ENCODE assay signal across 9 mouse cellular contexts in the genomic region with DNA sequence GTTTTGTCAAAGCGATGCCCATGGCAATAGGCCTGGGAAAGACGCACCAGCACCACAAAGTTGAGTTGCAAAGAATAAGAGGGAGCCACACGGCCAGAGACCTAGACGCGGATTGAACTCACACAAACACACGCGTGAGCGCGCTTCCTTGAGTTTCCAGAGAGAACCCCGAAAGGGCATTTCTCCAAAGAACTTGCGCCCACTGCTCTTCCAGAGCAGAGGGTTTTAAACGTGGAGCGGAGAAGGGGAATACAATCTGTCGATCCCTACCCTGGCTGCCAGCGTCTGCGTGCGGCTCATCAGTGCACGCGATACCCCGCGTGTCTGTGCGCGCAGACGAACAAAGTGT. TPM values are rescaled to one million over a fixed set of nuclear protein-coding genes. Genes with fewer than 3 reads are reported as not detected.
DNase-seq lines count a peak whose midpoint lies in the region; ATAC-seq lines count a peak whose summit lies in the region.
"Had no signal": no experiment of that assay in that cellular context is flagged by ENCODE, and none has a peak within 500 bp of the region (broad histone marks: within the 10 kb centered on the region; RNA-seq: fewer than 3 reads in every experiment).

No protein-coding gene starts in this region.

- peaks cover 92% of the 10 kb centered on the region for H3K27me3 ChIP-seq in lung, embryonic 15.5 days
- H3K27me3 ChIP-seq in forebrain, embryonic 13.5 days, result peaks cover 81% of the 10 kb centered on the region
- peaks cover 83% of the 10 kb centered on the region for H3K27me3 ChIP-seq in limb, embryonic 15.5 days
- H3K27me3 ChIP-seq in stomach, embryonic 16.5 days (ENCODE audit: control insufficient read depth, insufficient read depth, low read length), result peaks cover 79% of the 10 kb centered on the region

- no peak for DNase-seq in lung, postnatal 36 days
- DNase-seq in left cerebral cortex, postnatal 36 days (ENCODE audit: low spot score in 2 of 2), result no peak
- DNase-seq in spleen, postnatal 4 days (ENCODE audit: low spot score in 2 of 2), result no peak

- WGBS in lung, embryonic 15.5 days, result under 1% methylated on average over 24 of the region's 24 CpGs
- WGBS in forebrain, embryonic 13.5 days, result under 1% methylated on average over 24 of the region's 24 CpGs
- under 1% methylated on average over 24 of the region's 24 CpGs for WGBS in limb, embryonic 15.5 days
- WGBS in stomach, embryonic 16.5 days, result under 1% methylated on average over 24 of the region's 24 CpGs

- peak overlapping the region; percentile 37 for H3K4me3 ChIP-seq in lung, embryonic 15.5 days
- H3K4me3 ChIP-seq in forebrain, embryonic 13.5 days, result peak overlapping the region; percentile 49
- H3K4me3 ChIP-seq in limb, embryonic 15.5 days, result peak overlapping the region; percentile 41
- H3K4me3 ChIP-seq in stomach, embryonic 16.5 days (replicated peaks; ENCODE audit: low read length), result peak overlapping the region; percentile 43

- H3K36me3 ChIP-seq in lung, embryonic 15.5 days, result no peaks in the 10 kb centered on the region
- no peaks in the 10 kb centered on the region for H3K36me3 ChIP-seq in forebrain, embryonic 13.5 days (ENCODE audit: poor library complexity, severe bottlenecking)
- no peaks in the 10 kb centered on the region for H3K36me3 ChIP-seq in limb, embryonic 15.5 days
- H3K36me3 ChIP-seq in stomach, embryonic 16.5 days (ENCODE audit: control insufficient read depth, insufficient read depth, low read length), result no peaks in the 10 kb centered on the region

- no peaks in the 10 kb centered on the region for H3K9me3 ChIP-seq in lung, embryonic 15.5 days
- no peaks in the 10 kb centered on the region for H3K9me3 ChIP-seq in forebrain, embryonic 13.5 days (replicated peaks)
- H3K9me3 ChIP-seq in limb, embryonic 15.5 days, result no peaks in the 10 kb centered on the region
- H3K9me3 ChIP-seq in stomach, embryonic 16.5 days (replicated peaks; ENCODE audit: control insufficient read depth, low read length), result no peaks in the 10 kb centered on the region

- intact Hi-C loops in left cerebral cortex, postnatal 36 days (cut with DNase I), result loop anchor here (10.0 kb wide), 1 partner anchor 954 kb away; no protein-coding TSS in a partner anchor

- no peak overlapping the region for H3K27ac ChIP-seq in lung, embryonic 15.5 days
- H3K27ac ChIP-seq in forebrain, embryonic 13.5 days, result peak overlapping the region; percentile 72
- no peak overlapping the region for H3K27ac ChIP-seq in limb, embryonic 15.5 days
- H3K27ac ChIP-seq in stomach, embryonic 16.5 days (ENCODE audit: low read length), result no peak overlapping the region

- H3K4me2 ChIP-seq in lung, embryonic 15.5 days, result peak overlapping the region; percentile 70
- peak overlapping the region; percentile 78 for H3K4me2 ChIP-seq in forebrain, embryonic 13.5 days
- peak overlapping the region; percentile 78 for H3K4me2 ChIP-seq in limb, embryonic 15.5 days
- H3K4me2 ChIP-seq in stomach, embryonic 16.5 days (ENCODE audit: low read depth, low read length), result peak overlapping the region; percentile 58

- peaks cover 31% of the 10 kb centered on the region for H3K4me1 ChIP-seq in lung, embryonic 15.5 days
- H3K4me1 ChIP-seq in forebrain, embryonic 13.5 days, result peaks cover 47% of the 10 kb centered on the region
- H3K4me1 ChIP-seq in limb, embryonic 15.5 days, result peaks cover 40% of the 10 kb centered on the region
- H3K4me1 ChIP-seq in stomach, embryonic 16.5 days (ENCODE audit: control insufficient read depth, insufficient read depth, low read length), result peaks cover 6% of the 10 kb centered on the region; the same call in 1 of the 2 replicates

- ATAC-seq in lung, embryonic 15.5 days (ENCODE audit: borderline replicate concordance, extremely low read depth, low FRiP score, low TSS enrichment), result no peak
- peak; percentile 44; the same call in 1 of the 2 replicates for ATAC-seq in forebrain, embryonic 13.5 days
- ATAC-seq in limb, embryonic 15.5 days (ENCODE audit: insufficient number of reproducible peaks, low FRiP score, low TSS enrichment, low read depth), result no peak
- ATAC-seq in stomach, embryonic 16.5 days (ENCODE audit: insufficient read depth, low FRiP score), result no peak
- no peak for ATAC-seq in erythroblast, adult 5-6 weeks (replicated peaks; ENCODE audit: low FRiP score, poor library complexity, severe bottlenecking)

- no peak overlapping the region for H3K9ac ChIP-seq in lung, embryonic 15.5 days
- H3K9ac ChIP-seq in forebrain, embryonic 13.5 days, result peak overlapping the region; percentile 67
- no peak overlapping the region for H3K9ac ChIP-seq in limb, embryonic 15.5 days
- H3K9ac ChIP-seq in stomach, embryonic 16.5 days (ENCODE audit: low read length), result no peak overlapping the region

RNA-seq across cellular contexts. Expression of a gene that starts 0.9 kb away (rescaled TPM):
- not detected in 2 replicates for polyA plus RNA-seq in lung, embryonic 15.5 days (2015; fragmentation: Nextera tagmentation; extraction: Ambion mirVana)
- 13.6 and 38.7 TPM in 2 replicates for polyA plus RNA-seq in forebrain, embryonic 13.5 days (2015; fragmentation: Nextera tagmentation; extraction: Ambion mirVana)
- not detected in 2 replicates for polyA plus RNA-seq in limb, embryonic 15.5 days (2015; fragmentation: Nextera tagmentation; extraction: Ambion mirVana)
- not detected in 2 replicates for polyA plus RNA-seq in stomach, embryonic 16.5 days (2015; fragmentation: Nextera tagmentation; extraction: Ambion mirVana)
- total RNA-seq in left cerebral cortex, postnatal 36 days (2021), result under 1 TPM; 0.12 to 0.20 TPM
- total RNA-seq in erythroblast, adult 5-6 weeks (2015; ENCODE audit: low replicate concordance), result not detected in 2 replicates
- not detected in 2 replicates for total RNA-seq in erythroblast, adult 5-6 weeks (2017; ENCODE audit: low replicate concordance)
- polyA plus RNA-seq: small intestine, adult 2 months had no signal

Comparison
In these comparisons a context has a peak if more than half of its experiments do, and no peak if none do; other contexts are left out.
1. RNA of a gene that starts 0.9 kb away (polyA plus RNA-seq): 13.6 to 38.7 TPM in forebrain, embryonic 13.5 days; not detected in lung, embryonic 15.5 days, not detected in limb, embryonic 15.5 days and not detected in stomach, embryonic 16.5 days; every median in the first group is over 10 times any median in the second.
2. Peak in every context shown above with its lines, with median percentiles within 50 percentile points of each other: H3K4me2 ChIP-seq and H3K4me3 ChIP-seq.